Mouse (Mus musculus): ENCODE data around the gene Gm42688. TPM values are rescaled to one million over a fixed set of nuclear protein-coding genes. Genes with fewer than 3 reads are reported as not detected.

The Gm42688 gene
- 1 to 10 TPM; 5.3 to 6.5 TPM for total RNA-seq (2023)

GRCm38 (mm10) chr6:83101316-83101687 lies at the start of gene Gm42688, which contains the start of gene Ccdc142:
TSS of gene Gm42688 (plus strand) at chr6:83101617.
TSS of gene Ccdc142 (plus strand) at chr6:83101601.

GRCm38 (mm10) chr6:83054074-83054851 lies 47.2 kb upstream of the Gm42688 start, which contains the start of gene Aup1:
TSS of gene Aup1 (plus strand) at chr6:83054521.

DNA sequence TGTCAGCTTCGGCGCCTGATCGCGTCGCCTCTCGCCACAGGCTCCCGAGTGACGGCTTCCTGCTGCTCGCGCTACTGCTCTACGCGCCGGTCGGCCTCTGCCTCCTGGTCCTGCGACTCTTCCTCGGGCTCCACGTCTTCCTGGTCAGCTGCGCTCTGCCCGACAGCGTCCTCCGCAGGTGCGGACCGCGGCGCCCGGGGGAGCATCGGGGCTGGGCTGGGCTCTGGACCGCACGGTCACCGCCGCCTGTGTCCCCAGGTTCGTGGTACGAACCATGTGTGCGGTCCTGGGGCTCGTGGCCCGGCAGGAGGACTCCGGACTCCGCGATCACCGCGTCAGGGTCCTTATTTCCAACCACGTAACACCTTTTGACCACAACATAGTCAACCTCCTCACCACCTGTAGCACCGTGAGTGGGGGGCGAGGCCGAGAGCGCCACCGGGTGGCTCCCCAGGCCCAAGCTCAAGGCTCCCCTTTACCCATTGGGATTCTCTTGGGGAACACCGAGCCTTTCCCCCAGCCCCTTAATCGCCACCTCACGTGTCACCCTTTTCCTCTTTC lies 46.5 kb upstream of the Gm42688 start, which contains the start of gene Htra2:
Gene Htra2 (minus strand): TSS at position 403 of the 561 bp plus-strand sequence.

GRCm38 (mm10) chr6:83057790-83058189 lies 43.6 kb upstream of the Gm42688 start, which contains the start of gene Dqx1:
TSS of gene Dqx1 (plus strand) at chr6:83057844.

GRCm38 (mm10) chr6:83070247-83070310 lies 31.3 kb upstream of the Gm42688 start, which contains the start of gene Tlx2:
TSS of gene Tlx2 (minus strand) at chr6:83070293.

GRCm38 (mm10) chr6:83077630-83078323 lies 23.6 kb upstream of the Gm42688 start, which contains the start of gene Pcgf1:
TSS of gene Pcgf1 (plus strand) at chr6:83077869.

GRCm38 (mm10) chr6:83086121-83087035 lies 15.0 kb upstream of the Gm42688 start, which contains the start of gene Lbx2:
TSS of gene Lbx2 (plus strand) at chr6:83086367.

DNA sequence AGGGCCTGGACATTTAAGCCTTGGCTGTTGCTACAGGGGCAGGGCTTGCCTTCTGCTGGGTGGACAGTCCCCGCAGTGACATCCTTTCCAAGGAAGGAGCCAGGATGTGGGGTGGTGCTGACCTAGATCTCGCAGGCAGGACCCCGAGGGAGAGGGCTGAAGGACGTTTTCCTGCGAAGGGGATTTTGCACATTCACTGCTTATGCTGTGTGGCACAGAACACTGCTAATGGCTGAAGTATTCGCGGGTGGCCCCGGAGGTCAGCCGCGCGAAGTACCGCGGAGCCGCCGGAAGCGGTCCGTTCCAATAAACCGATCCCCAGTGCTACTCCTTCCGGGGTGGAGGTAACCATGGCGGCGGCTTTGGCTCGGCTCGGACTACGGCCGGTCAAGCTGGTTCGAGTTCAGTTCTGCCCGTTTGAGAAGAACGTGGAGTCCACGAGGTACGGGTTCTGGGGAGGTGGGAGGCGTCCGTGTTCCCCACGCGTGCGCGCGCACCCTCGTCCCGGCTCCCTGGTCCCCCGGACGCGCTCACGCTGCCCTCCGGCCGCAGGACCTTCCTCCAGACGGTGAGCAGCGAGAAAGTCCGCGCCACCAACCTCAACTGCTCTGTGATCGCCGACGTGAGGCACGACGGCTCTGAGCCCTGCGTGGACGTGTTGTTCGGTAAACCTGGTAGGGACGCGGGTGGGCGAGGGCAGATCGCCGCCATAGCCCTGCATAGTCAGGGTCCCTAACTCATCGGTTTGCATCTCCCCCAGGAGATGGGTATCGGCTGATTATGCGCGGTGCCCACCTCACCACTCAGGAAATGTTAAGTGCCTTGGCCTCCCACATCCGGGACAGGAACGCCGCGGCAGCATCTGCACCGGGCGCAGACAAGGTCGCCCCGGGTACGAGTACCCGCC lies 7.6 kb downstream of the Gm42688 start, which contains the start of gene Mrpl53:
Gene Mrpl53 (plus strand): TSS at position 279 of the 907 bp plus-strand sequence.

DNA sequence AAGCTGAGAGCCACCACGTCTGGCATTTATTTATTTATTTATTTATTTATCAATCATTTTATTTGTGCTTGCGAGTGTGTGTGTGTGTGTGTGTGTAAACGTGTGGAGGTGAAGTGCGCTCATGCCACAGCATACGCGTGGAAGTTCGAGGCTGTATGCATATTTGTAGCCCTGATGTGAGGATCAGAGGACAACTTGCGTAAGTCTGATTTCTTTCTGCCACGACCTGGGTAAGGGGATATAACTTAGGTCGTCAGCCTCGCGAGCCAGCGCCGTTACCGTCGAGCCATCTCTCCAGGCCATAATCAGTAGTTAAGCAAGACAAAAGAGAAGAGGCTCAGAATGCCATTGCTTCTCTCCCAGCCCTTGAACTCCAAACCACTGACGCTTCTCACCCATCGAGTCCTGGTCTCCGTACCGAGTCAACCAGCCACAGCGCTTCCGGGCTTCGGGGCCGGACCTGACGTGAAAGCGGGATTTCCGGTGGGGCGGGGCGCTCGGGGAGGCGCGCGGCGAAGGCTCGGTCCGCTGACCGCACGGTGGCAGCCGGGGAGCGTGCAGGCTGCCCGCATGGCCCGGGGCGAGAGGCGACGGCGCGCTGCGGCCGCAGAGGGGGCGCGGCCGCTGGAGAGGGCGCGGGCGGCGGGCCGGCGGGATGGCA lies 13.7 kb downstream of the Gm42688 start, which contains the start of gene Mogs:
Gene Mogs (plus strand): TSS at position 486 of the 661 bp plus-strand sequence.

GRCm38 (mm10) chr6:83120930-83121862 lies 19.8 kb downstream of the Gm42688 start, which contains the start of gene Wbp1:
TSS of gene Wbp1 (minus strand) at chr6:83121559.

DNA sequence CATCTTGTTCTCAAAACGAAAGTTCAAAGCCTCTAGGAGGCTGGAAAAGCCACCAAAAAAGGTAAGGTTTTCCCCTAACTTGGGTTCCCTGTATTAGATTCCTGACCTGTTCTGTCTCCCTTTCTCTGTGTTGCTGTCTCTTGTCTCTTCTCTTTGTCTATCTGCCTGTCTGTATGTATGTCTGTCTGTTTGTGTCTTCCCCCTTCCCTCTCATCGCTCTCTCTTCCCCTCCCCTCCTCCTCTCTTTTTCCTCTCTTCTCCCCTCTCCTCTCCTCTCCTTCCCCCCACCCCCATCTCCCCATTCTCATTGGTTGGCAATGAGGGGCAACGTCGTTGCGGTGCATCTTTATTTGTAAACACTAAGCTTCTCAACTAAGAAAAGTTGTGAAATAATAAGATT lies 23.9 kb downstream of the Gm42688 start, which contains the start of gene Ino80b:
Gene Ino80b (minus strand): TSS at position 101 of the 400 bp plus-strand sequence.

DNA sequence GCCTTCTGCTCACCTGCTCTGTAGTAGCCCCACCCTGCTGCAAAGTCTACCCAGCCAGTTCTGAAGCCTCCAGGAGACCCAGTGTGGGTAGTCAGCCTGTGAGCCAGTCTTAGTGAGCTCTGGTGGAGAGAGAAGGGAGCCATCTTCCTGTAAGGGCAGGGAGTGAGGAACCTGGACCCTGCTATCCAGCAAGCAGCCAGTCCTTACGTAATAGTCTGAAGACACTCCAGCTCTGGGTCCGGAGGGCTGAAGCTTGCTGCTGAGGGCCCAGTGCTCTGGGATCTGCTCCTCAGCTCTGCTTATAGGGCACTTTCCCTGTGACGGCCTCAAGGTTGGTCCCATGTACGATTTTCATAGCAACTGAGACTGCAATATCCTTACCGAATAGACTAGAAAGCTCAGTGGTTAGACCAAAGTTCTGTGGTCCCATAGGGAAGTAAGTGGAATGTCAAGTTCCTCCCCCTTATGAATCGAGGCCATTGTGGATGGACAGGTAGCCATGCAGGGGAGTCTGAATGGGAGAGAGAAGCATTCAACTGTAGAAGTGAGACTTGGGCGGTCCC lies 33.6 kb downstream of the Gm42688 start, which contains the start of gene Rtkn:
Gene Rtkn (plus strand): TSS at position 513 of the 563 bp plus-strand sequence.

DNA sequence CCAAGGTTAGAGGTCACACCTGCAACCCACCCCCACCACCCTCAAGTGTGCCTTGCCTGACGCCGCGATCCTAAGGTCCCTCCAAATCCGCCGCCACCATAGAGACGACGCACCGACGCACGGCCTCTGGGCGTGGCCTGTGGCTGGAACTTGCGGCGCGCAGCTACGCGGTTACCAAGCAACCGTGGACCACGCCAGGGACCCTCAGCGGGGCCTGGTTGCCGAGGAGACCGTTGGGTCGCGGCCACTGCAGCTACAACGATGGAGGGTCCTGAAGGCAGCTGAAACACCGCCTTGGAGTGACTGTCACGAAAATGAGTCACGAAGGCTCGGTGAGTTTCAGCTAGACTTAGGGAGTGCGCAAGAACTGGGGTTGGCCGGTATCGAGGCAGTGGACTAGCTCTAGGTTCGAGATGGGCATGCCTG lies 54.9 kb downstream of the Gm42688 start, which contains the start of the genes Wdr54 and 1700003E16Rik:
Gene Wdr54 (minus strand): TSS at position 139 of the 426 bp plus-strand sequence.
Gene 1700003E16Rik (plus strand): TSS at position 146 of the 426 bp plus-strand sequence.

Other genes with a start within 250 kb of the Gm42688 start
- 10 to 100 TPM; 19.7 to 22.7 TPM for gene Sema4f, start 161.8 kb upstream of the Gm42688 start, total RNA-seq (2023)
- gene M1ap, start 154.7 kb upstream of the Gm42688 start, total RNA-seq (2023), result 1 to 10 TPM; 2.4 to 4.5 TPM
- 10 to 100 TPM; 24.4 to 28.8 TPM for gene Dok1, start 68.1 kb upstream of the Gm42688 start, total RNA-seq (2023)
- gene Loxl3, start 67.4 kb upstream of the Gm42688 start, total RNA-seq (2023), result 1 to 10 TPM; 1.1 to 1.5 TPM
- gene Aup1, start 47.1 kb upstream of the Gm42688 start, total RNA-seq (2023), result 100 to 1,000 TPM; 190 to 202 TPM
- gene Htra2, start 46.3 kb upstream of the Gm42688 start, total RNA-seq (2023), result 10 to 100 TPM; 57.4 to 60.2 TPM
- gene Dqx1, start 43.8 kb upstream of the Gm42688 start, total RNA-seq (2023), result 1 to 10 TPM; 6.6 to 7.1 TPM
- not detected for gene Tlx2, start 31.3 kb upstream of the Gm42688 start, total RNA-seq (2023)
- gene Pcgf1, start 23.7 kb upstream of the Gm42688 start, total RNA-seq (2023), result 10 to 100 TPM; 18.2 to 18.7 TPM
- gene Lbx2, start 15.2 kb upstream of the Gm42688 start, total RNA-seq (2023), result not detected
- 1 to 10 TPM; 2.8 to 6.6 TPM for gene Ccdc142, start within 50 bp of the Gm42688 start, total RNA-seq (2023)
- 10 to 100 TPM; 23.9 to 24.8 TPM for gene Mrpl53, start 7.4 kb downstream of the Gm42688 start, total RNA-seq (2023)
- 10 to 100 TPM; 26.2 to 35.5 TPM for gene Mogs, start 13.9 kb downstream of the Gm42688 start, total RNA-seq (2023)
- 10 to 100 TPM; 34.8 to 39.7 TPM for gene Wbp1, start 19.9 kb downstream of the Gm42688 start, total RNA-seq (2023)
- 10 to 100 TPM; 17.3 to 17.9 TPM for gene Ino80b, start 23.8 kb downstream of the Gm42688 start, total RNA-seq (2023)
- gene Rtkn, start 33.8 kb downstream of the Gm42688 start, total RNA-seq (2023), result under 1 TPM; 0.33 to 0.66 TPM
- gene Wdr54, start 54.8 kb downstream of the Gm42688 start, total RNA-seq (2023), result under 1 TPM; 0.18 to 0.64 TPM
- gene 1700003E16Rik, start 54.8 kb downstream of the Gm42688 start, total RNA-seq (2023), result not detected
- 100 to 1,000 TPM; 129 to 136 TPM for gene Dctn1, start 64.3 kb downstream of the Gm42688 start, total RNA-seq (2023)
- gene Slc4a5, start 118.2 kb downstream of the Gm42688 start, total RNA-seq (2023), result not detected
- gene Mthfd2, start 224.3 kb downstream of the Gm42688 start, total RNA-seq (2023), result 10 to 100 TPM; 21.3 to 24.8 TPM
- 100 to 1,000 TPM; 133 to 139 TPM for gene Mob1a, start 224.4 kb downstream of the Gm42688 start, total RNA-seq (2023)
- 10 to 100 TPM; 17.5 to 22.0 TPM for gene Bola3, start 247.5 kb downstream of the Gm42688 start, total RNA-seq (2023)

All from neutrophil, adult 83 days (primary cell).